Mouse (Mus musculus): Measurements from ENCODE around the gene Lrrc10b. TPM values are rescaled to one million over a fixed set of nuclear protein-coding genes. Genes with fewer than 3 reads are reported as not detected.

Lrrc10b gene
- polyA plus RNA-seq, 1 experiment from 2014 or later = 0.67 TPM

GRCm38 (mm10) chr19:10424751-10425150 is 32.5 kb downstream of the Lrrc10b start:
- ATAC-seq (ENCODE audit: low read depth) = no peak
- WGBS = 52% methylated on average over 1 of the region's 1 CpGs
- no peaks in the 10 kb centered on the region for H3K36me3 ChIP-seq
- no peak overlapping the region for H3K27ac ChIP-seq (replicated peaks)
- H3K4me2 ChIP-seq = no peak overlapping the region
- H3K27me3 ChIP-seq = peaks cover 22% of the 10 kb centered on the region
- no peak overlapping the region for H3K9ac ChIP-seq
- H3K9me3 ChIP-seq = no peaks in the 10 kb centered on the region
- no peak overlapping the region for H3K4me3 ChIP-seq
- peaks cover 65% of the 10 kb centered on the region for H3K4me1 ChIP-seq (replicated peaks)

DNA sequence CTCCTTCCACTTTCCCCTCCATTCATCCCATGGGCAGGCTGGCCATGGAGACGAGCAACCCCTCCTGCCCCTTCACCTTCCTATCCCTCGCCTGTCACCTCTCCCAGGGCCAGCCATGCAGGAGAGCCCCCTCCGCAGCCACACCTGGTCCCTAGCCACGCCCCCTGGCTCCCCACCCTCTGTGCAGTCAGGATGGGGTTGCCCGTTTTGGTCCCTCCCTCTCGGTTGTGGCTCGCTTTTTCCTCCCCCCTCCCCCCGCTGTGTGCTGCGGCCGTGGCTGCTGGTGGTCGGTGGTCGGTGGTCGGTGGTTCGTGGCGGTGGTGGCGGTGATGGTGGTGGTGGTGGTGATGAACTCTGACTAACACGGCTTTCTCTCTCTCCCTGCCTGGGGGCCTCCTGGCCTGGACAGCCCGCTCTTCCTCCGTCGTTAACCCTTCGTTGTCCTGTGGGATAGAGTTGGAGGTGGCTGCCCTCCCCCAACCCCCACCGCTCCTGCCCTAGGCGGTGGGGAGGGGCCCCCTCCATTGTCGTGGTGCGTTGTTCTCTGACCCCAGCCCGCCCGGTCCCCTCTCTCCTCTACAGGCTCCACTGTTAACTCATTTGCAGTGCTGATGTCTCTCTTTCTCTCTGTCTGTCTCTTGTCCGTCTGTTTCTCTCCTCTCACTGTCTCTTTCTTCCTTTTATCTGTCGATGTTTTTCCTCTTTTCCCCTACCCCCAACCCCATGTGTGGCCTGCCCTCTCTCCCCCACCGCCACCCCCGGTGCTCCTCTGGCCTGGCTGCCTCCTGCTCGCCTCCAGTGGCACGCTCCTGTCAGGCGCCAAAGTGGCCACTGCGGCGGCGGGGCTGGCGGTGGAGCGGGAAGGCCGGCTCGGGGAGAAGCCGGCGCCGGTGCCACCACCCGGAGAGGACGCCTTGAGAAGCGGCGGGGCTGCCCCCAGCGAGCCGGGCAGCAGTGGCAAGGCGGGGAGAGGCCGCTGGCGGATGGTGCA is 35.0 kb downstream of the Lrrc10b start:
- no peaks in the 10 kb centered on the region for H3K9me3 ChIP-seq
- H3K4me2 ChIP-seq = peak overlapping the region; percentile 47
- 0 out of 2 replicates have a peak, but pooled peaks have one; percentile 22 for ATAC-seq (ENCODE audit: low read depth)
- H3K9ac ChIP-seq = peak overlapping the region; percentile 49
- 4% methylated on average over 49 of the region's 53 CpGs for WGBS
- peak overlapping the region; percentile 20 for H3K4me3 ChIP-seq
- no peak overlapping the region for H3K27ac ChIP-seq (replicated peaks)
- peaks cover 18% of the 10 kb centered on the region for H3K27me3 ChIP-seq
- H3K36me3 ChIP-seq = no peaks in the 10 kb centered on the region
- H3K4me1 ChIP-seq (replicated peaks) = peaks cover 53% of the 10 kb centered on the region

DNA sequence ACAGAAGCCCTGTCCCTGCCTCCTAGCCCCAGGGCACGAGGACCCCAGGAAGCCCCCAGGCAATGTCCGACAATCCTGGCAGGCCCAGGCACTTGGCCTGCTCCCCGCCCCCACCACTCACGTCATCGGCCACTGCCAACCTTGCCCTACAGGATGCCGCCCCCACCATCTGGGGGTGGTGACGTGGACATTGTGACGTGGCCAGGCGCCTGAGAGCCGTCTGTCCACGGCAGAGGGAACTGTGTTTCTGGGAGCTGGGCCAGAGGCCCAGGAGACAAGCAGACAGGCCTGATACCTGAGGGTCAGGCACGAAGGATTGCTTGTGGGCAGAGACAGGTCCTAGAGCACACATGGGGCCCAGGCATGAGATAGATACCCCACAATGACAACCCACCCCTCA is 39.8 kb downstream of the Lrrc10b start:
- Histone ChIP-seq H3K27me3 (peaks cover 4% of the 10 kb centered on the region), H3K36me3 (no peaks in the 10 kb centered on the region), H3K27ac (replicated peaks) (no peak overlapping the region), H3K9me3 (no peaks in the 10 kb centered on the region), H3K9ac (no peak overlapping the region), H3K4me1 (replicated peaks) (peaks cover 53% of the 10 kb centered on the region), H3K4me3 (no peak overlapping the region), H3K4me2 (no peak overlapping the region)
- ATAC-seq (ENCODE audit: low read depth) = no peak
- 75% methylated on average over 12 of the region's 12 CpGs for WGBS

DNA sequence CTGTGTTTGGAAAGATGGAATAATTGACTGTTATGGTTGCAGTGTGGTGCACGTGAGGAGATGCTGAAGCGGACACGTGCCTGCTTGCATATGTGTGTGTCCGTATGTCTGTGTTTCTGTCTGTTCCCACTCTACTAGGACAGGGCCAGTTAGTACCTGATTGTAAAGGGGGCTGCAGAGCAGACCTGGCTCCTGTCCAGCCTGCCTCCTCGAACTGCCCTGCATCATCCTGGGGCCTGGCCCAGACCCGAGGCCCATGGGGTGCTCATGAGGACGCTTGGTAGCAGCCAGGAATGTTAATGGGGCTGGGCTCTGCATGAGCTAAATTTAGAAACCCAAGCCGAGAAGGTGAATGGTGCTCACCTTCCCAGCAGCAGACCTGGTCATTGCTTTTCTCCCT is 40.4 kb downstream of the Lrrc10b start:
- H3K27ac ChIP-seq (replicated peaks) = no peak overlapping the region
- H3K4me3 ChIP-seq = no peak overlapping the region
- H3K9ac ChIP-seq = peak overlapping the region; percentile 12; the same call in 1 of the 2 replicates
- H3K4me2 ChIP-seq = no peak overlapping the region
- ATAC-seq (ENCODE audit: low read depth) = no peak
- H3K36me3 ChIP-seq = no peaks in the 10 kb centered on the region
- peaks cover 4% of the 10 kb centered on the region for H3K27me3 ChIP-seq
- 59% methylated on average over 8 of the region's 8 CpGs for WGBS
- H3K9me3 ChIP-seq = no peaks in the 10 kb centered on the region
- H3K4me1 ChIP-seq (replicated peaks) = peaks cover 49% of the 10 kb centered on the region

DNA sequence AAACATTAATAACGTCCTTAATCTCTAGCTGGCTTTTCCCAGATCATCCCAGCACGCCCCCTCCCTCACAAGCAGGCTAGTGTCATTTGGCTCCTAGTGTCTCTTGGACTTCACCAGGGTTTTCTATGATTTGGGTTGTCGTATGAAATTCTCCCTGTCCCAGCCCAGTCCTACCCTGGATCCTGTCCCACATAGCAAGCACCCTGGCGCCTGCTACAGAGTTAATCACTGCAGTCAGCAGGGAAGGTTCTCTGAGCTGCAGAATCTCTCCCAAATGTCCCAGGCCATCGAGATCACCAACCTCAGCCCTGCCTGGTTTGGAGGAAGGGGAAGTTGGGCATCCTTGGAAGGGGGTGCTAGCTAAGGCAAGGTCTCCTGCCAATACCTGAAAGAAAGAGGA is 41.8 kb downstream of the Lrrc10b start:
- WGBS = 80% methylated on average over 5 of the region's 5 CpGs
- no peak overlapping the region for H3K27ac ChIP-seq (replicated peaks)
- peaks cover 52% of the 10 kb centered on the region for H3K4me1 ChIP-seq (replicated peaks)
- no peak for ATAC-seq (ENCODE audit: low read depth)
- H3K9ac ChIP-seq = no peak overlapping the region
- no peaks in the 10 kb centered on the region; the same call in 1 of the 2 replicates for H3K27me3 ChIP-seq
- no peaks in the 10 kb centered on the region for H3K36me3 ChIP-seq
- no peak overlapping the region for H3K4me3 ChIP-seq
- H3K4me2 ChIP-seq = no peak overlapping the region
- no peaks in the 10 kb centered on the region for H3K9me3 ChIP-seq

GRCm38 (mm10) chr19:10413701-10414242 is 43.5 kb downstream of the Lrrc10b start:
- ATAC-seq (ENCODE audit: low read depth) = peak; percentile 85
- H3K4me3 ChIP-seq = peak overlapping the region; percentile 25
- H3K4me1 ChIP-seq (replicated peaks) = peaks cover 61% of the 10 kb centered on the region
- peak overlapping the region; percentile 58; the same call in 1 of the 2 replicates for H3K9ac ChIP-seq
- H3K4me2 ChIP-seq = peak overlapping the region; percentile 54
- H3K27ac ChIP-seq (replicated peaks) = peak overlapping the region; percentile 76
- no peaks in the 10 kb centered on the region; the same call in 1 of the 2 replicates for H3K27me3 ChIP-seq
- WGBS = under 1% methylated on average over 19 of the region's 19 CpGs
- no peaks in the 10 kb centered on the region for H3K36me3 ChIP-seq
- no peaks in the 10 kb centered on the region for H3K9me3 ChIP-seq

Other genes with a start within 250 kb of the Lrrc10b start
- gene Myrf, start 216.7 kb downstream of the Lrrc10b start, polyA plus RNA-seq (2015; fragmentation: Nextera tagmentation; extraction: Ambion mirVana) = 0.67 and 0.69 TPM in 2 replicates
- 6.3 and 6.4 TPM in 2 replicates for gene Dagla, start 152.6 kb downstream of the Lrrc10b start, polyA plus RNA-seq (2015; fragmentation: Nextera tagmentation; extraction: Ambion mirVana)
- 9.6 and 10.7 TPM in 2 replicates for gene Syt7, start 68.4 kb downstream of the Lrrc10b start, polyA plus RNA-seq (2015; fragmentation: Nextera tagmentation; extraction: Ambion mirVana)
- 0.18 and 0.22 TPM in 2 replicates for gene Ppp1r32, start 25.5 kb upstream of the Lrrc10b start, polyA plus RNA-seq (2015; fragmentation: Nextera tagmentation; extraction: Ambion mirVana)
- gene Cpsf7, start 67.8 kb upstream of the Lrrc10b start, polyA plus RNA-seq (2015; fragmentation: Nextera tagmentation; extraction: Ambion mirVana) = 47.3 and 60.1 TPM in 2 replicates
- 72.1 and 77.0 TPM in 2 replicates for gene Sdhaf2, start 68.7 kb upstream of the Lrrc10b start, polyA plus RNA-seq (2015; fragmentation: Nextera tagmentation; extraction: Ambion mirVana)
- gene Tmem216, start 98.8 kb upstream of the Lrrc10b start, polyA plus RNA-seq (2015; fragmentation: Nextera tagmentation; extraction: Ambion mirVana) = 51.0 and 51.6 TPM in 2 replicates
- 17.7 and 18.0 TPM in 2 replicates for gene Cyb561a3, start 119.7 kb upstream of the Lrrc10b start, polyA plus RNA-seq (2015; fragmentation: Nextera tagmentation; extraction: Ambion mirVana)
- gene Tmem138, start 119.9 kb upstream of the Lrrc10b start, polyA plus RNA-seq (2015; fragmentation: Nextera tagmentation; extraction: Ambion mirVana) = 34.8 and 38.2 TPM in 2 replicates
- gene Ddb1, start 147.9 kb upstream of the Lrrc10b start, polyA plus RNA-seq (2015; fragmentation: Nextera tagmentation; extraction: Ambion mirVana) = 245 and 271 TPM in 2 replicates
- 24.8 and 25.7 TPM in 2 replicates for gene Tkfc, start 148.2 kb upstream of the Lrrc10b start, polyA plus RNA-seq (2015; fragmentation: Nextera tagmentation; extraction: Ambion mirVana)
- 0.22 and 0.74 TPM in 2 replicates for gene Vwce, start 176.7 kb upstream of the Lrrc10b start, polyA plus RNA-seq (2015; fragmentation: Nextera tagmentation; extraction: Ambion mirVana)
- gene Pga5, start 220.6 kb upstream of the Lrrc10b start, polyA plus RNA-seq (2015; fragmentation: Nextera tagmentation; extraction: Ambion mirVana) = not detected in 2 replicates
- 34.2 and 37.6 TPM in 2 replicates for gene Vps37c, start 231.3 kb upstream of the Lrrc10b start, polyA plus RNA-seq (2015; fragmentation: Nextera tagmentation; extraction: Ambion mirVana)

All from neural tube, embryonic 13.5 days (tissue).